Mouse (Mus musculus) B cell, adult 67 days (primary cell): Measurements from ENCODE around the gene Ywhab. TPM values are rescaled to one million over a fixed set of nuclear protein-coding genes. Genes with fewer than 3 reads are reported as not detected.

Experiments used
- total RNA-seq, 2 experiments: library from RNA; stranded (reverse); gene quantifications; 4 replicates each; pipeline ENCODE4 v1.2.4; 2023

Gene Ywhab
- 100 to 1,000 TPM; 109 to 110 TPM for total RNA-seq

GRCm38 (mm10) chr2:163994654-163994976 lies at the start of gene Ywhab:
Gene Ywhab (plus strand): TSS chr2:163994960.

GRCm38 (mm10) chr2:164025150-164025549 lies 30.4 kb downstream of the Ywhab start, which contains the start of gene Pabpc1l:
Gene Pabpc1l (plus strand): TSS chr2:164025450.

Other genes with a start within 250 kb of the Ywhab start
- gene Ada, start 244.7 kb upstream of the Ywhab start, total RNA-seq, result 1 to 10 TPM; 2.2 to 3.7 TPM
- not detected for gene Ccn5, start 174.1 kb upstream of the Ywhab start, total RNA-seq
- gene Kcnk15, start 141.3 kb upstream of the Ywhab start, total RNA-seq, result not detected
- not detected for gene Rims4, start 76.3 kb upstream of the Ywhab start, total RNA-seq
- gene Pabpc1l, start 30.5 kb downstream of the Ywhab start, total RNA-seq, result 1 to 10 TPM; 1.1 to 3.3 TPM
- 100 to 1,000 TPM; 234 to 261 TPM for gene Stk4, start 75.4 kb downstream of the Ywhab start, total RNA-seq
- 10 to 100 TPM; 79.5 to 80.2 TPM for gene Tomm34, start 76.2 kb downstream of the Ywhab start, total RNA-seq
- not detected for gene Kcns1, start 176.2 kb downstream of the Ywhab start, total RNA-seq
- not detected for gene Wfdc5, start 187.8 kb downstream of the Ywhab start, total RNA-seq
- not detected for gene Wfdc12, start 195.6 kb downstream of the Ywhab start, total RNA-seq
- not detected for gene Wfdc15a, start 205.2 kb downstream of the Ywhab start, total RNA-seq
- gene Wfdc15b, start 226.7 kb downstream of the Ywhab start, total RNA-seq, result not detected
- not detected for gene Svs2, start 243.5 kb downstream of the Ywhab start, total RNA-seq